Mouse (Mus musculus) midbrain, embryonic 16.5 days (tissue): ENCODE measurements around the gene Ttc28. TPM values are rescaled to one million over a fixed set of nuclear protein-coding genes. Genes with fewer than 3 reads are reported as not detected.

Experiments
- ATAC-seq: fragments of 200-750 bp; cut with Nextera tagmentation; 2 replicates; pipeline ENCODE4 v1.8.0; 2017; ENCODE audit warnings: moderate TSS enrichment
- H3K27ac ChIP-seq: fragments of 300-500 bp; sonication (generic); 2 replicates; pipeline ENCODE4 v1.5.1; 2014; ENCODE audit warnings: mild to moderate bottlenecking, low read length, mixed read lengths
- H3K27me3 ChIP-seq: fragments of 300-500 bp; sonication (generic); 2 replicates; pipeline ENCODE4 v1.6.1; 2014; ENCODE audit warnings: low read depth, low read length, mixed read lengths; ENCODE audit not compliant: control insufficient read depth, insufficient read depth
- H3K36me3 ChIP-seq: fragments of 300-500 bp; sonication (generic); 2 replicates; pipeline ENCODE4 v1.6.1; 2014; ENCODE audit warnings: mild to moderate bottlenecking, low read length, moderate library complexity, mixed read lengths; ENCODE audit not compliant: control insufficient read depth, insufficient read depth
- H3K4me1 ChIP-seq: fragments of 300-500 bp; sonication (generic); 2 replicates; pipeline ENCODE4 v1.6.1; 2014; ENCODE audit warnings: mild to moderate bottlenecking, low read length, mixed read lengths; ENCODE audit not compliant: control insufficient read depth, insufficient read depth
- H3K4me2 ChIP-seq: fragments of 300-500 bp; sonication (generic); 2 replicates; pipeline ENCODE4 v1.6.1; 2014; ENCODE audit warnings: mild to moderate bottlenecking, low read length, mixed read lengths
- H3K4me3 ChIP-seq: fragments of 300-500 bp; sonication (generic); 2 replicates; pipeline ENCODE4 v1.5.1; 2014; ENCODE audit warnings: low read depth, mild to moderate bottlenecking, low read length, moderate library complexity, mixed read lengths
- H3K9ac ChIP-seq: fragments of 300-500 bp; sonication (generic); 2 replicates; pipeline ENCODE4 v1.6.1; 2014; ENCODE audit warnings: low read depth, low read length, mixed read lengths
- H3K9me3 ChIP-seq: fragments of 300-500 bp; sonication (generic); replicated peaks from 2 replicates; pipeline ENCODE4 v1.6.1; 2014; ENCODE audit warnings: mild to moderate bottlenecking, low read length, mixed read lengths; ENCODE audit not compliant: control insufficient read depth, poor library complexity, severe bottlenecking
- WGBS: fragments of 180-500 bp; shearing (Covaris S2); extraction: QIAGEN DNeasy Blood & Tissue Kit; methylation state at CpG from one replicate; pipeline ENCODE4 v1.1.7; 2014; 5-methylcytosine and 5-hydroxymethylcytosine counted together
- polyA plus RNA-seq: library from polyadenylated mRNA; unstranded; fragments of >200 nt; fragmentation: Nextera tagmentation; extraction: Ambion mirVana; gene quantifications from 2 replicates; pipeline ENCODE4 v1.2.1, GENCODE M21; 2015

Ttc28 gene
- polyA plus RNA-seq, 1 experiment from 2014 or later: 16.6 TPM

DNA sequence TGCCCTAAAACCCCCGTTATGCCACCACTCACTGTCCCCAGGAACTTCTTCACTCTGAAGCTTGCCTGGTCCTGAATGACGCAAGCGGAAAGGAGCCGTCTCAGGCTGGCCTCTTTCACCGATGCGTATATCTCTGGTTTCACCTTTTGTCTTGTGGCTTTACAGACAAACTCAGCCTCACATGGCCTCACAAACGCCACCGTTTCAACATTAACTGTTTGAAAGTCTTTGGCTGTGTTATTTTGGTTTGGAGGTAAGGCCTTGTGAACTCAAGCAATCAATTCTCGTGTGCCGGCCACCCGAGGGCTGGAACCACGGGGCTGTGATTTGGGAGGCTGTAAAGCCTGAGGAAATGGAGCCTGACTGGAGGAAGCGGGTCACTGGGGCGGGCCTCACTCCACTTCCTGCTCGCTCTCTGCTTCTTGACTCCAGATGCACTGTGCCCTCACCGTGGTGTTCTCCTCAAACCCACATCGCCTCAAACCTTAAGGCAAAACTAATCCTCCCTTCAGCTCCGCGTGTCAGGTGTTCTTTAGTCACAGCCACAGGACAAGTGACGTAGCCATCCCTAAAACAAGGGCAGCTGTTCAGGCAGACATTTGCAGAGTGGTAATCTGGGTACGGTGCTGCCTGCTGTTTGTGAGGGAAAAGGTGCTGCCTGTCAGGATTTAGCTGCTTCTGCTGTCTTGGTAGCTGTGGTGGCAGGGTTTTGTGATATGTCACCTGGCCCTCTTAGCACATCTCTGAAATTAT lies 298.9 kb downstream of the Ttc28 start:
- no peaks in the 10 kb centered on the region for H3K36me3 ChIP-seq
- H3K4me2 ChIP-seq: no peak overlapping the region
- no peaks in the 10 kb centered on the region for H3K27me3 ChIP-seq
- H3K4me3 ChIP-seq: no peak overlapping the region
- H3K27ac ChIP-seq: peak overlapping the region; percentile 79; the same call in 1 of the 2 replicates
- no peaks in the 10 kb centered on the region for H3K9me3 ChIP-seq
- no peak for ATAC-seq
- peaks cover 66% of the 10 kb centered on the region for H3K4me1 ChIP-seq
- 56% methylated on average over 21 of the region's 21 CpGs for WGBS
- H3K9ac ChIP-seq: no peak overlapping the region

DNA sequence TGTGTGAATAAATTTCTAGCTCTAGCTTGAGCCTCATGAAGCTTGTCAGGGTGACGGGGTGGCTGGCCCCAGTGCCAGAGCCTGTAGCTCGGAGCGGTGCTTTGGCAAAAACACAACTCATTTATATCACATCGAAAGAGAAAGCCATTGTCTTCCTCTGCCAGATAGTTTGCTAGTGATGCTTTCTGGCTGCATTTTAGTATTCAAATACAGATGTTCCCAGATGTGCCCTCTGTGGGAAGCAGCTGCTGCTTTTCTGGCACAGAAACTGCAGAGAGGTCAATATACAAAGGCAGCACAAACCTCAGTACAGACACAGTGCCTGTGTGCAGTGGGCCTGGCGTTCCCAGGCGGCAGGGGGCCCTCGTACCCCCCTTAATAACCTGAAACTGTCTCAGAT lies 300.0 kb downstream of the Ttc28 start:
- WGBS: 38% methylated on average over 7 of the region's 7 CpGs
- H3K9ac ChIP-seq: peak overlapping the region; percentile 4
- peaks cover 66% of the 10 kb centered on the region for H3K4me1 ChIP-seq
- H3K27me3 ChIP-seq: no peaks in the 10 kb centered on the region
- peak overlapping the region; percentile 25; the same call in 1 of the 2 replicates for H3K4me2 ChIP-seq
- no peaks in the 10 kb centered on the region for H3K36me3 ChIP-seq
- H3K9me3 ChIP-seq: no peaks in the 10 kb centered on the region
- H3K4me3 ChIP-seq: no peak overlapping the region
- ATAC-seq: no peak
- H3K27ac ChIP-seq: peak overlapping the region; percentile 79

- peak; percentile 32; the same call in 1 of the 2 replicates for ATAC-seq
- Histone ChIP-seq H3K4me2 (peak overlapping the region; percentile 25; the same call in 1 of the 2 replicates), H3K4me1 (peaks cover 62% of the 10 kb centered on the region), H3K27me3 (no peaks in the 10 kb centered on the region), H3K9ac (peak overlapping the region; percentile 39), H3K9me3 (no peaks in the 10 kb centered on the region), H3K4me3 (no peak overlapping the region), H3K36me3 (no peaks in the 10 kb centered on the region), H3K27ac (peak overlapping the region; percentile 79)
- WGBS: 42% methylated on average over 25 of the region's 25 CpGs
These were observed 300.8 kb downstream of the Ttc28 start for GRCm38 (mm10) chr5:111180091-111181053.

GRCm38 (mm10) chr5:111181204-111181912 lies 301.8 kb downstream of the Ttc28 start:
- no peak for ATAC-seq
- WGBS: 67% methylated on average over 7 of the region's 7 CpGs

GRCm38 (mm10) chr5:111186600-111186999 lies 307.0 kb downstream of the Ttc28 start:
- Histone ChIP-seq H3K27ac (no peak overlapping the region), H3K27me3 (no peaks in the 10 kb centered on the region), H3K9ac (no peak overlapping the region), H3K4me3 (no peak overlapping the region), H3K9me3 (no peaks in the 10 kb centered on the region), H3K4me2 (no peak overlapping the region), H3K36me3 (no peaks in the 10 kb centered on the region), H3K4me1 (peaks cover 18% of the 10 kb centered on the region)
- WGBS: 44% methylated on average over 11 of the region's 11 CpGs
- ATAC-seq: no peak

More at GRCm38 (mm10) chr5:111181204-111181912, 301.8 kb downstream of the Ttc28 start:
- peaks cover 52% of the 10 kb centered on the region for H3K4me1 ChIP-seq
- no peaks in the 10 kb centered on the region for H3K9me3 ChIP-seq
- H3K4me2 ChIP-seq: no peak overlapping the region
- no peaks in the 10 kb centered on the region for H3K27me3 ChIP-seq
- peak overlapping the region; percentile 79 for H3K27ac ChIP-seq
- peak overlapping the region; percentile 39; the same call in 1 of the 2 replicates for H3K9ac ChIP-seq
- H3K36me3 ChIP-seq: no peaks in the 10 kb centered on the region
- no peak overlapping the region for H3K4me3 ChIP-seq

DNA sequence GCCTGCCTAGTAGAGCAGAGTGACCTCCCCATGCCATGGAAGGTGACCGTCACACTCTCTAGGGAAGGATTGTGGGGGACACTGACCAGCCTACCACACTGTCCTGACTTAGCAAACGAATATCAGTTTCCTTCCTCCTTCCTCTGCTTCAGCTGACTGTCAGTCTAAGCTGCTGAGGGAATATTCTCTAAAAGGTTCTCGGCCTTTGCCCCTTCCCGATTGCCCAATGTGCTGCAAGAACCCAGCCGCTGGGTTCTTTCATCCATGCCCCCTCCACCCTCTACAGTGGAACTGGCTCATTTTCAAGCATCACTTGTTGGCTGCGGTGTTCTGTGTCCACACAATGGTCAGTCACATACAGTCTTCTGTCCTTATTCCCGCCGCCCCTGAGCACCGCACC lies 312.4 kb downstream of the Ttc28 start:
- Histone ChIP-seq H3K27ac (no peak overlapping the region), H3K36me3 (no peaks in the 10 kb centered on the region), H3K9me3 (no peaks in the 10 kb centered on the region), H3K4me3 (no peak overlapping the region), H3K4me1 (peaks cover 32% of the 10 kb centered on the region), H3K9ac (no peak overlapping the region), H3K27me3 (no peaks in the 10 kb centered on the region), H3K4me2 (no peak overlapping the region)
- 86% methylated on average over 9 of the region's 9 CpGs for WGBS
- no peak for ATAC-seq

DNA sequence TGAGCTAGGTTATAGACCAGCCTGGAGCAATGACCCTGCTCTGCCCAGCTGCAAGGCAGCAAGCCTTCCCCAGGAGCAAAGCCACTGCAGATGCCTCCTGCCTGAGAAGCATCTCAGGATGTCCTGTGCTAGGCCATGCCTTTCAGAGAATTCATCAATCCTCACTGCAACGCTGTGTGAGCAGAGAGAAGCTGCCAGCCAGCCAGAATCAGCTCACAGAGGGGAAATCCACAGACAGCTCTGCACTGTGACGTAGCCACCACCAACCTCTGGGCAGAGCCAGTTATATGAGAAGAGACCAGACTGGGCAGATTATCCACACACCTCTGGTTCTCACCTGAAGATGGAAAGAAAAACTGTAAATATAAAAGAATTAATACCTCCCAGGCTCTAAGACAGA lies 315.2 kb downstream of the Ttc28 start:
- no peak for ATAC-seq
- Histone ChIP-seq H3K36me3 (no peaks in the 10 kb centered on the region), H3K9me3 (no peaks in the 10 kb centered on the region), H3K27me3 (no peaks in the 10 kb centered on the region; the same call in 1 of the 2 replicates), H3K4me2 (no peak overlapping the region), H3K9ac (0 out of 2 replicates have a peak overlapping the region, but pooled peaks have one; percentile 14), H3K4me1 (peaks cover 52% of the 10 kb centered on the region), H3K27ac (peak overlapping the region; percentile 38), H3K4me3 (no peak overlapping the region)
- 57% methylated on average over 2 of the region's 2 CpGs for WGBS
